Mouse (Mus musculus): ENCODE measurements at regions not wholly inside any gene's neighbourhood (a gene's known extent, or its start where the extent isn't known, plus 50 kb on each side); places are given as distances from the start of the nearest gene placed in this dataset.
A peak's percentile ranks its signal among the peaks of the same experiment; 100 is the strongest.

DNA sequence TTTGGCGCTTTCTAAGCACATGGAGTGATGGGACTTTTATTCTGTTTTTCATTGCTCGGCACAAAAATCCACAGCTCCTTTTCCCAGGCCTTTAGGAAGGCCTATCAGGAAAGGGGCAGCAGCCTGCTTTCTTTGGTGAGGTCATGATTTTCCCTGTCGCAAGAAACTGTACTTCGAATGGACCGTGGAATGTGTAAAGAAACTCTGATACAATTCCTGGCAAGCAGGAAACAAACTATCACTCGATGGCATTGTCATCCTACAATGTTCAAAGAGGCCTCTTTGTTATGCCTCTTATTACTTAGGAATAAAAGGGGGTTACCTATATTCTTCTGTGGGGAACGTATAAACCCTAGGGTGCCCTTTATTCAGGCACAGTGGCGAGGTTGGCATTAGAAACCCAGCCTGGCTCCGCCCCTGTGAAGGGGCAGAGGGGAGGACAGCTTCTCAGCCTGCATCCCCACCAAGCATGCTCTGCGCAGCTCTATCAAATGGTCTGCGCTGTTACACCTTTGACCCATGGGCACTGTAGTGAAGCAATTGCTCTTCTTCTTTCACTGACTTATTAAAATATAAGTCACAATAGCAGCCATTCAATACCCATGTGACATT, 246.5 kb downstream of the Irs2 start:
- DNase-seq = no peak

- peak; percentile 58 for DNase-seq
These were observed 247.2 kb downstream of the Irs2 start for GRCm38 (mm10) chr8:10760851-10761693.

GRCm38 (mm10) chr8:10760231-10760630, 248.0 kb downstream of the Irs2 start:
- DNase-seq = no peak

DNA sequence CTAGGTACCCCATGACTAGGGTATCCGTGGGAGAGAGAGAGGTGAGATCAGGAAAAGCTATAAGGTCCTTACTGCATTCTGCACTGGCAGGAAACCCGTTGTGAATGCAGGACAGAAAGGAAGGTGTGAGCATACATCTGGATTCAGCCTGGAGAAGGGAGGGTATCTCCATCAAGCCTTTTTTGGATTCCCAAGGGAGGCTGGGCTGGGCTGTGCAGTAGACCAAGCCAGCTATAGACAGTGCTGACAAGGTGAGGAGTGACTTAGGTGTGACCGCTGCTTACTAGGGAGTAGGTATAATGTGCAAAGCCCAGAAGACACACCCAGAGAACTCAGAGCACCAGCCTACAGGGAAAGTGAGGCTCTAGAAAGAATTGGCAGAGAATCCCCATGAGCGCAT, 250.1 kb downstream of the Irs2 start:
- DNase-seq = no peak

- DNase-seq = no peak
These were observed 253.3 kb downstream of the Irs2 start for GRCm38 (mm10) chr8:10754986-10755308.

DNA sequence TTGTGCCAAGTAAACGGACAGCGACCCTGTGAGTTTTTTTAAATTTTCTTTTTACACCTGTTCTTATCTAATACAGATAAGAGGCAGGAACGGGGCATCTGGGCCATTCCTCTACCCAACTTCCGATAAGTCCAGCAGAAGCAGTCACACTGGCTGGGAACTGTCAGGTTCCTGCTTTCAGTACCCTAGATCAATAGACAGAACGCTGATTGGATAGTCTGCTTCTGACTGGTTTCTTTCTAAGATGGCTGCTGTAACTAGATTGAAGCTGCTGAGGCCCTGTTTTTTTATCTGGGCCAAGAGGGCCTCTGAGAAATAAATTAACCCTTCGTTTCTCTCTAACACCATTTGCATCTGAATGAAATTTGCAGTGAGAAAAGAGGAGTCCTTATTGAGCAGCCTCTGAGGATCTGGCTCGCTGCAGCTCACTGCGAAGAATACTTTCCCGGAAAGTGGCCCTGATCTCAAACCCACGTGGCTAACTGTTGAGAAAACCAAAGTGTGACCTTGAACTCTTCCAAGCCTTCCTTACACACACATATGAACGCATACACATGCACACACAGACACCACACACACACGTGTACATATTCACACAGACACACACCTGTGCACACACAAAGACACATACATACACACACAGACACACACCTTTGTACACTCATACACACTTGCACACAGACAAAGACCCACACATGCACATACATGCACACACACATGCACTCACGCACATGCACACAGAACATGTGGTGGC, 253.8 kb downstream of the Irs2 start:
- no peak for DNase-seq

- no peak for DNase-seq
These were observed 255.2 kb downstream of the Irs2 start for GRCm38 (mm10) chr8:10753056-10753455.

GRCm38 (mm10) chr8:10747150-10747549, 261.1 kb downstream of the Irs2 start:
- DNase-seq = no peak

DNA sequence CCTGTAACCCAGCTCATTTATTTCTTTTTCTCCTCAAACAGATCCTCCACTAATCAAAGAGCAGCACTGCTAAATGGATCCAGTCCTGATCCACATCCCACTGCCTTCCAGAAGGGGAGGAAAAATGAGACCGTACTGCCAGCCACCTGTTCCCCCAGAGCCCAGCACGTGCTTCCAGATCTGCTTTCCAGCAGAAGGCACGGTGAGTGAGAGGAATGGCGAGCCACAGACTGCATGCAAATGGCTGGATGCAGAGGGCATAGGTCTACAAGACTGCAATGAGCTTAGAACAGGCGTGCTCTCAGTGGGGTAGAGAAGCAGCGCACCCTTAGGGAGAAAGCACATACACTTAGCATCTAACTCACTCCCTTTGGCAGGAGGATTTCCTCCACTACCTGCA, 265.0 kb downstream of the Irs2 start:
- no peak for DNase-seq

- no peak for DNase-seq
These were observed 267.4 kb downstream of the Irs2 start for GRCm38 (mm10) chr8:10740837-10741236.

- no peak for DNase-seq
These were observed 269.7 kb downstream of the Irs2 start for GRCm38 (mm10) chr8:10738486-10739081.

- DNase-seq = no peak
These were observed 273.5 kb downstream of the Irs2 start for GRCm38 (mm10) chr8:10734746-10735145.

GRCm38 (mm10) chr8:10723332-10723731, 284.9 kb downstream of the Irs2 start:
- no peak for DNase-seq

GRCm38 (mm10) chr8:10722742-10723141, 285.5 kb downstream of the Irs2 start:
- no peak for DNase-seq

- DNase-seq = no peak
These were observed 285.9 kb downstream of the Irs2 start for GRCm38 (mm10) chr8:10722342-10722741.

DNA sequence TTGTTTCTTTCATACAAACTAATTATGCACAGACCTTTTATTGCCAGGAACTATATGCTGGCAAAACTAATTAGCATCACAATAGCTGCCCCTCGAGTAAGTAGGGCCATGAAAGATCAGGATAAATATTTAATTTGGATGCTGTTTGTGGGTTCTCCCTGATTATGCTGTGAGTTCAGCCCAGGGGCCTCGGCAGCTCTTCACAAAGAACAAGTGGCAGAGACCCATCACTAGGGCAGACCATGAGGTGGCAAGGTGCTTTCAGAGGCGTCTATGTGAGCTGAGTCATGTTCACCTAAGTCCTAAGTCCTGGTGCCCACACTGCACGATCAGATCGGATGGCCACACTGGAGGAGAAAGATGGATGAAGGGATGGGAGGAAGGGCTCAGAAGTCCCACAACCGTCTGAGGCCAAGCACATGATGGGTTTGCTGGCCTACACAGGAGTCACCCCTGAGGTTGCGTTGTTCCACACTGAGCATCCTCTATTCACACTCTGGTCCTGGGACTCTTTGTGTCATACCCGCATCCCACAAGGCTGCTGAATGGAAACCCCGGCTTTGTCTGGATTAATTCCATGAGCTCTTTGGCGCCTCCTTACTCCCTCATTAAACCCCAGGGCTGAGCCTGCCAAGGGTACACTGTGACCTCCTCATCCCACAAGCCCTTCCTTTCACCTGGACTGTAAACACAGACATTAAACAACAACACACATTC, 287.0 kb downstream of the Irs2 start:
- no peak for DNase-seq

DNA sequence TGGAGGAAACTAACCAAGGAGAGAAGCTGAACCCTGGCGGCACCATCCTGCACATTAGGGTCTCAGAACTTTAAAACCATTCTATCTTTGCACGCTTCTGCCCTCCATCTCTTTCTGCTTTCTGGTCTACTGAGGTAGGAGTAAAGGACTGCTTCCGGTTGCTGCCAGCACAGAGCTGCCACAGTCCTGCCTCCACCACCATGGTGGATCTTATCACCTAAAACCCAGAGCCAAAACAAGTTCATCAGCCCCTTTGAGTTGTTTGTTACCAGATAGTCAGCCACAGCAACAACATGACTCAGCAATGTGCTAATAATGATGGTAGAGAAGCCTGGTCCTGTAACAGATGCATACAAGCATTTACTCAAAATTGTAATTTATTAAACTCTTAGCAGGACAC, 287.9 kb downstream of the Irs2 start:
- DNase-seq = no peak

DNA sequence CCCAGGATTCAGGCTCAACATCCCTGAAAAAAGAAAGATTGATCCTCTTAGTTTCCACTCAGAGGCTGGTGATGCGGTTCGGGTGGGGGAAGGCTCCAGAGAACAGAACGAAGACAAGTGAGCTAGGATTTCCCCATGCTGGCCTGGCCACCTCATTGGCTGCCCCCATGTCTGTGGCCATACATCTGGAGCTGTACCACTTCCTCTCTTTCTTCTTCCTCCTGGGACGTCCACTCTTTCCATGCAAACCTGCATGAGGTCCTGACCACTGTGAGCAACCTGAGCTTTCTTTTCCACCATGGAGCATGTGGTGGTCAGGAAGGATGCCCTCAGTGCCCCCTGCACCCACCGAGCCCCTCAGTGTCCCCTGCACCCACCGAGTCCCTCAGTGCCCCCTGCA, 288.8 kb downstream of the Irs2 start:
- DNase-seq = no peak

DNA sequence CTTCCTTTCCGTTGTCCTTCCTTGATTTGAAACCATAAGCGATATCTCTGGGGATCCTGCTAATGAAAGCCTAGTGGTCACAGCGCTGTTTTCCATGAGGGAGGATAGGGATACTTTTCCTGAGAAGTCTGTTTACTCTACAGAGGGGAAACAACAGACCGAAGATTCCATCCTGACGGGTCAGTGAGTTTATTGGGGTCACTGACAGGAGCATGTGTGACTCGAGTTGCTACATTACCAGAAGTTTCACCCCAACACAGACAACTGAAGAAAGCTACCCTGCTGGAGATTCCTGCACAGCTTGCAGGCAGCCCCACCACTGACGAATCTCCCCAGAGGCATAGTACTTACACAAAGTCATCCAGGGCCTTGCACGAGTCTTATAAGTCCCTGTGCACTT, 291.0 kb downstream of the Irs2 start:
- DNase-seq = no peak

DNA sequence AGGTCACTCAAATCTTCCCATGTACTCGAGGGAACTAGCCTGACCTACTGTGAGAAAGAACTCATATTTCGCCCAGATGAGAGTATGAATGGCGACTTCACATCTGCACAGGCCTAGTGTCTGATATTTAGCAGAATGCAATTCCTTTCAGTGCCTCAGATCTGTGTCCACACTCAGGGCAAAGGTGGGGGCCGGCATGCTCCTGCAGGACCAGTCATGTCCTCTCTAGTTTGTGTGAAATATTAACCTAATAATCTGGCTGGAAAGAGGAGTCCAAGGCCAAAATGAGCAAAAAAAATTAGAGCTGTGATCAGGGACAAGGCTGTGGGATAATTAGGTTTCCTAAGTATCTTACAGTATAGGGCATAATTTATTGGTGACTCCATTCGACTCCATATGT, 292.1 kb downstream of the Irs2 start:
- DNase-seq = peak; percentile 53

GRCm38 (mm10) chr8:10713515-10714042, 294.7 kb downstream of the Irs2 start:
- DNase-seq = no peak

DNA sequence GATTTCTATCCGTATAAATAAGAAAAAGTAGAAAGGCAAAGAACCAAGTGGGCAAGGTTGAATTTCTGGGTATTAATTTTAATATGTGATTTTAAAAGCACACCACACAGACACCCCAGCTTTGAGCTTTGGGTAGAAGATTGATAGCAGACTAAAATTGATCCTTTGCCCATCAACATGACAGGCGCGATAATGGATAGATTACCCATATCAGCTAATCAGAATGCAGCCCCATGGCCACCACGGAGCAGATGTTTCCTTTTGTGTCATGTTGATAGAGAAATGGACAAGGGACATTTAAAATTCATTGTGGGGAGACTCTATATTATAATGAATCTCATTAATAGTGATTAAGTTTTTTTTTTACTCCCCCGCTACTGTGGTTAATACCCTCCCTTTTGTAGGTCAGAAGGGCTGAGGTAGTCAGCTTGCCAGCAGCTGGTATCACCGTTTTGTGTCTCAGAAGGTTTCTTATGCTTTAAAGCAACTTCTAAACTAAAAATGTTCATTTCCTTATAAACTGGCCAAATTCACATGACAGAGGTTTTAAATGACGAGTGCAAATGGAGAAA, 296.1 kb downstream of the Irs2 start:
- DNase-seq = no peak
